Mouse (Mus musculus) lung, embryonic 15.5 days (tissue): ENCODE data around the gene Pigt. TPM values are rescaled to one million over a fixed set of nuclear protein-coding genes. Genes with fewer than 3 reads are reported as not detected.

Experiments
- ATAC-seq: fragments of 200-750 bp; cut with Nextera tagmentation; 2 replicates; pipeline ENCODE4 v1.8.0; 2017; ENCODE audit warnings: moderate number of reproducible peaks, borderline replicate concordance; ENCODE audit not compliant: low FRiP score, low TSS enrichment; ENCODE audit errors: extremely low read depth
- H3K27ac ChIP-seq: fragments of 300-500 bp; sonication (generic); 2 replicates; pipeline ENCODE4 v1.5.1; 2015; ENCODE audit warnings: moderate library complexity, mild to moderate bottlenecking, inconsistent platforms
- H3K27me3 ChIP-seq: fragments of 300-500 bp; sonication (generic); 2 replicates; pipeline ENCODE4 v1.6.1; 2015; ENCODE audit warnings: inconsistent platforms
- H3K36me3 ChIP-seq: fragments of 300-500 bp; sonication (generic); 2 replicates; pipeline ENCODE4 v1.6.1; 2015; ENCODE audit warnings: inconsistent platforms
- H3K4me1 ChIP-seq: fragments of 300-500 bp; sonication (generic); 2 replicates; pipeline ENCODE4 v1.6.1; 2015; ENCODE audit warnings: inconsistent platforms
- H3K4me2 ChIP-seq: fragments of 300-500 bp; sonication (generic); 2 replicates; pipeline ENCODE4 v1.6.1; 2015; ENCODE audit warnings: inconsistent platforms, mild to moderate bottlenecking, moderate library complexity
- H3K4me3 ChIP-seq: fragments of 300-500 bp; sonication (generic); 2 replicates; pipeline ENCODE4 v1.5.1; 2015; ENCODE audit warnings: mild to moderate bottlenecking, inconsistent platforms
- H3K9ac ChIP-seq: fragments of 300-500 bp; sonication (generic); 2 replicates; pipeline ENCODE4 v1.6.1; 2015; ENCODE audit warnings: inconsistent platforms
- H3K9me3 ChIP-seq: fragments of 300-500 bp; sonication (generic); 2 replicates; pipeline ENCODE4 v1.6.1; 2016; ENCODE audit warnings: inconsistent platforms
- WGBS: fragments of 180-500 bp; shearing (Covaris S2); methylation state at CpG from one replicate; pipeline ENCODE4 v1.1.7; 2015; 5-methylcytosine and 5-hydroxymethylcytosine counted together
- polyA plus RNA-seq: library from polyadenylated mRNA; unstranded; fragments of >200 nt; fragmentation: Nextera tagmentation; extraction: Ambion mirVana; gene quantifications from 2 replicates; pipeline ENCODE4 v1.2.1, GENCODE M21; 2015

The Pigt gene
- polyA plus RNA-seq, 1 experiment from 2014 or later = 60.8 TPM

DNA sequence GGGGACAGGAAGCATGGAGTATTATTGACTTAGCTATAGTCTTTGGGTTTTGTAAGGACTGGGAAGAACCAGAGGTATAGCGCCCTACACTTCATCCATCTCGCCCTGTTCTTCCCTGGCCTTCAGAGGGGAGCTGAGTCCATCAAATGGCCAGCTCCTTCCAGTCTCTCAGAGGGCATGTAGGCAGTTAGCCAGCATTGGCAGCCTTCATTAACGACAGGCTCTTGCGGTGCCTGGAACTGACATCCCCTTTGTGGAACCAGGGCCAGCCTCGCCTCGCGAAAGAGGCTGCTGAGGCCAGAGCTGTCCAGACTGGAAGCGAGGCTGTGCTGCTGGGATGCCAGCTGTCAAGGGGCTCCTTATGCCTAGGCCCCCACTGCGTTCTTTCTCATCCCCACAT lies 9.5 kb upstream of the Pigt start:
- no peak for ATAC-seq
- Histone ChIP-seq H3K9ac (no peak overlapping the region), H3K4me3 (no peak overlapping the region), H3K4me1 (peaks cover 10% of the 10 kb centered on the region), H3K36me3 (peaks cover 3% of the 10 kb centered on the region; the same call in 1 of the 2 replicates), H3K4me2 (peak overlapping the region; percentile 10; the same call in 1 of the 2 replicates), H3K27ac (no peak overlapping the region), H3K27me3 (peaks cover 26% of the 10 kb centered on the region), H3K9me3 (no peaks in the 10 kb centered on the region)
- WGBS = 63% methylated on average over 9 of the region's 9 CpGs

DNA sequence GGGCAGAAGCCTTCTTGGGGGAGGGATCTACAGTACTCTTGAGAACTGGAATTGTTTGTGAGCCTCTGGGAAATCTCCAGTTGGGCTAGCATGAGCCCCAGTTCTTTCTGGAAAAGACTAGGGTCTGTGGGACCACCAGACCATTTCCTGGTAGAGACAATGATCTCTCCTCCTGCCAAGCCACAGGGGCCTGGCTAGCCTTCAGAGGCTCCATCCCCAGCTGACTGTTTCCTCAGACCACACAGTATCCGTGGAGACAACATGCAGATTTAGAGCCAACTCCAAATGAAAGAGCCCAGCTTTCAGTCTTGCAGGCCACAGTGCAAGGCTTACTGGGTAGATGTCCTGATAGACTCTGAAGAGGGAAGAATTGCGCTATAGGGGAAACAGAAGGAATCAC lies 3.2 kb upstream of the Pigt start:
- Histone ChIP-seq H3K27ac (no peak overlapping the region), H3K36me3 (peaks cover 3% of the 10 kb centered on the region; the same call in 1 of the 2 replicates), H3K4me1 (peaks cover 13% of the 10 kb centered on the region), H3K9ac (no peak overlapping the region), H3K4me2 (no peak overlapping the region), H3K4me3 (no peak overlapping the region), H3K27me3 (no peaks in the 10 kb centered on the region), H3K9me3 (no peaks in the 10 kb centered on the region)
- ATAC-seq = no peak
- WGBS = 54% methylated on average over 2 of the region's 2 CpGs

DNA sequence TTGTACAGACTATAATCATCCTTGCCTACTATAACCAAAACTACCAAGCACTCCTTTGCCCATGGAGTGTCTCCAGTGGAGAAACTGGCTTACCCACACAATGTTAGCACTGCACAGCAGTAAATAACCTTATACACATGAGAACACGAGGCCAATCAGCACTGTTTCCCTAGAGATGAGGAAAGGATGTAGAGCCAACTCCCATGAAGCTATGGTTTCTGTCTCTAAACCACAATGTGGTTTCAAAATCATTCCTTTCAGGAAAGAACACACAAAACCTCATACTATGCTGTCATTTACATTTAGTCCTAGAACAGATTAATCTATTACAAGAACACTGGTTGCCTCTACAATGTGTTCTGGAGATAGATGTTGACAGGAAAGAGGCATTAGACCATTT lies 989 bp upstream of the Pigt start:
- Histone ChIP-seq H3K4me2 (peak overlapping the region; percentile 85), H3K36me3 (peaks cover 6% of the 10 kb centered on the region), H3K27ac (no peak overlapping the region), H3K9me3 (no peaks in the 10 kb centered on the region), H3K9ac (no peak overlapping the region), H3K4me1 (peaks cover 13% of the 10 kb centered on the region), H3K27me3 (no peaks in the 10 kb centered on the region), H3K4me3 (0 out of 2 replicates have a peak overlapping the region, but pooled peaks have one; percentile 80)
- WGBS = 51% methylated on average over 1 of the region's 1 CpGs
- no peak for ATAC-seq

DNA sequence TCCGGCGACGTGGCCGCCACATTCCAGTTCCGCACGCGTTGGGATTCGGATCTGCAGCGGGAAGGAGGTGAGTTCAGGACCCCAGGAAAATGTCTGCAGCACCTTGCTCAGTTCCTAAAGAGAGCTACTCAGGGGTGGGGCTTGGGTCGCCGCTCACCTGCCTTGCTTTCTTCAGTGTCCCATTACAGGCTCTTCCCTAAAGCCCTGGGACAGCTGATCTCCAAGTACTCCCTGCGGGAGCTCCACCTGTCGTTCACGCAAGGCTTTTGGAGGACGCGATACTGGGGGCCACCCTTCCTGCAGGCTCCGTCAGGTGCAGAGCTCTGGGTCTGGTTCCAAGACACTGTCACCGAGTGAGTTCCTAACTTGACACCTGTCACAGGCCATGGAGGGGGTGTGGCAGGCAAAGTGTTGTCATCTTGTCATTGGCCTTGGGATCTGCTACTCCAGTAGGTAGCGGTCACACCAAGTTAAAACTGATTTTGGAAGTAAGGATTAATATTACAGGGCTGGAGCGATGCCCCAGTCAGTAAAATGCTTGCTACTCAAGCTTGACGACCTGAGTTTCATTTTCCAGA lies 460 bp downstream of the Pigt start:
- Histone ChIP-seq H3K27me3 (no peaks in the 10 kb centered on the region), H3K27ac (no peak overlapping the region), H3K9ac (peak overlapping the region; percentile 61), H3K4me2 (peak overlapping the region; percentile 85), H3K4me1 (peaks cover 13% of the 10 kb centered on the region), H3K9me3 (no peaks in the 10 kb centered on the region), H3K36me3 (peaks cover 19% of the 10 kb centered on the region), H3K4me3 (peak overlapping the region; percentile 80)
- 6% methylated on average over 21 of the region's 21 CpGs for WGBS
- no peak for ATAC-seq

DNA sequence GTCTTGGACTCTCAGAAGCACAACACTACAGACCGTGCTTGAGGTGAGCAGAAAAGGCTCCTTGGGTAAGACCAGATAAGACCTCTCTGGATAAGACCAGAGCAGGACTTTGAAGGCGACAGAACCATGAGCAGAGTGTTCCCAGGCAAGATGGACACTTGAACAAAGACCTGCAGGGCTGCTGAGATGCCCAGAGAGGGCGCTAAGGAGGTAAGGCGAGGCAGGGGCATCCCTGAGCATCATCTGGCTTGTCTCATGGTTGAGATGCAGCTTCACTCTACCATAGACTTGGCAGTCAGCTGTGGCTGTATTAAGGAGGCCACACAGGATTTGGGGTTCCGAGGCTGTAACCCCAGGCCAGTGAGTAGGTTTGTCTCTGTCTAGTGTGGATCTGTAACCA lies 2.0 kb downstream of the Pigt start:
- ATAC-seq = no peak
- no peak overlapping the region for H3K4me3 ChIP-seq
- peaks cover 30% of the 10 kb centered on the region for H3K36me3 ChIP-seq
- H3K27ac ChIP-seq = no peak overlapping the region
- no peak overlapping the region for H3K4me2 ChIP-seq
- H3K9me3 ChIP-seq = no peaks in the 10 kb centered on the region
- H3K27me3 ChIP-seq = no peaks in the 10 kb centered on the region
- H3K9ac ChIP-seq = no peak overlapping the region
- WGBS = 64% methylated on average over 5 of the region's 5 CpGs
- H3K4me1 ChIP-seq = peaks cover 13% of the 10 kb centered on the region

DNA sequence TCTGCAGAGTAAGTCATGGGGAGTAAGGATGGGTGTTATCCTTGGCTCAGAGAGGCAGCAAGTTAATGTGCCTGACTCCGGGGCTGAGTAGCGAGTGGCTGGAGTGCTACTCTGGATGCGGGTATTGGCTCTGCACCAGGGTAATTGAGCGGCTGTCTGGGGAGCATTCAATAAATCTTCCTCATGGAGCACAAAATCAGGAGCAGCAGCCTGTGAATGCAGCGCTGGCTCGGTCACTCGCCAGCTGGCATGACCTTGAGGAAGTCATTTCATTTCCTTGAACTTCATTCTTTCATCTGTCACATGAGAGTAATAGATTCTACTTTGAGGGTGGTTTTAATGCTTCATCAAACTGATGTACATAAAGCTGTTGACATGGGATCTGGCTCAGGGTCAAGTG lies 3.2 kb downstream of the Pigt start:
- H3K27me3 ChIP-seq = no peaks in the 10 kb centered on the region
- no peak overlapping the region for H3K4me2 ChIP-seq
- H3K9ac ChIP-seq = no peak overlapping the region
- H3K4me1 ChIP-seq = peaks cover 13% of the 10 kb centered on the region
- WGBS = 85% methylated on average over 7 of the region's 7 CpGs
- H3K9me3 ChIP-seq = no peaks in the 10 kb centered on the region
- H3K27ac ChIP-seq = no peak overlapping the region
- ATAC-seq = no peak
- H3K4me3 ChIP-seq = no peak overlapping the region
- peaks cover 42% of the 10 kb centered on the region for H3K36me3 ChIP-seq

DNA sequence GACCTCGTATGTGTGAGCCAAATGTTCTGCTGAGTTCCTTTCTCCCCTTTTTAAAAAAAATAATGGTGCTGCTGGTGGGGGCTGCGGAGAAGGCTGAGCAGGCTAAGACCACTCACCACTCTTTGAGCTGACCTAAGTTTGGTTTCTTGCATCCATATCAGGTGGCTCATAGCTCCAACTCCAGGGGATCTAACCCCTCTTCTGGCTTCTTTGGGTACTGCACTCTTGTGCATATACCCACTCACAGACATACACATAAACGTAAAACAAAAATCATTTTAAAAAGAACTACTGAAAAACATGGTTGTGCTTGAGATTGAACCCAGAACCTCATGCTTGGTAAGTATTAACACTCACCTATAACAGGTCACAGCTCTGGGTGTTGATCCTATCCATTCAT lies 7.6 kb downstream of the Pigt start:
- H3K36me3 ChIP-seq = peaks cover 51% of the 10 kb centered on the region
- WGBS = 97% methylated on average over 3 of the region's 3 CpGs

DNA sequence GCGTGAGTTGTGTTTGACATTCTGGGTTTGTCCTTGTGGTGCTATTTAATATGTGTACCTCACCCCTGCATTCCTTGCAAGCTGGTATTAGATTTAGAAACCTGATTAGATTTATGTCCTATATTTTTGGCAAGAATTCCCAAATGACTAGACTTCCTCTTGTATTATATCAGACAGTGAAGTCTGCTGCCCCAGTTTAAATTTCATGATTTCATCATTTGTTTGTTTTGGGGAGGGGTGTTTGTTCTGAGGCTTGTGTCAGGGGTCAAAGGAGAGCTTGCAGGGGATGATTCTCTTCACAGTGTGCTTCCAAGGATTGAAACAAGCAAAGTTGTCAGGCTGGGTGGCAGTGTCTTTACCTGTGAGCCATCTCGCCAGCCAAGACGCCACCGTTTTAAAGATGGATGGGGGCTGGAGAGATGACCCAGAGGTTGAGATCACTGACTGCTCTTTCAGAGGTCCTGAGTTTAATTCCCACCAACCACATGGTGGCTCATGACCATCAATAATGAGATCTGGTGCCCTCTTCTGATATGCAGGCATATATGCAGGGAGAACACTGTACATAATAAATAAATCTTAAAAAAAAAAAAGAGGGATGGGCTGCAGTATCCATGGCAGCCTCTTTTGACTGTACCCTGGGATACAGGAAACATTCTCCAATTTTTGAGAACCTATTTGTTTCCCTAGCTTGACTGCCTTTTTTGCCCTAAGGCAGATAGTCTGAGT lies 8.5 kb downstream of the Pigt start:
- Histone ChIP-seq H3K27ac (no peak overlapping the region), H3K9me3 (no peaks in the 10 kb centered on the region), H3K4me1 (0 out of 2 replicates have a peak, but pooled peaks cover 3% of the 10 kb centered on the region), H3K4me3 (no peak overlapping the region), H3K4me2 (no peak overlapping the region), H3K27me3 (no peaks in the 10 kb centered on the region), H3K9ac (no peak overlapping the region), H3K36me3 (peaks cover 46% of the 10 kb centered on the region)
- no peak for ATAC-seq
- 84% methylated on average over 4 of the region's 4 CpGs for WGBS

More for the DNA sequence above, 7.6 kb downstream of the Pigt start:
- H3K9ac ChIP-seq = no peak overlapping the region
- no peak overlapping the region for H3K4me3 ChIP-seq
- H3K4me2 ChIP-seq = no peak overlapping the region
- ATAC-seq = no peak
- H3K4me1 ChIP-seq = no peaks in the 10 kb centered on the region
- no peak overlapping the region for H3K27ac ChIP-seq
- no peaks in the 10 kb centered on the region for H3K9me3 ChIP-seq
- no peaks in the 10 kb centered on the region for H3K27me3 ChIP-seq

DNA sequence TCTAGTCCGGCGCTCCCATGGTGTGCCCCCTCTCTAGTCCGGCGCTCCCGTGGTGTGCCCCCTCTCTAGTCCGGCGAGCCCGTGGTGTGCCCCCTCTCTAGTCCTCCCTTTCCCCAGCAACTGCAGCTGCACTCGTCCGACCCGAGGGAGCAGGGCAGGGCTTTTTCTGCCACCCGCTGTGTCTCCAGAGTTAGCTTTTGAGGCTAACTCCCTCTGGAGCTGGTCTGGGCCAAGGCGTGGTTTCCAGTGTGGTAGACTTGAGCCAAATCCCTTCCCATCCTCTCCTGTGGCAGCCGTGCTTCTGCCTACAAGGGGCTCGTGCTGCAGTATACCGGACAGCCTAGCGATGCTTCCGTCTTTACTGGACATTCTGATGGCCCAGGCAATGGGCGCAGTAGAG lies 10.5 kb downstream of the Pigt start:
- Histone ChIP-seq H3K4me2 (no peak overlapping the region), H3K9me3 (no peaks in the 10 kb centered on the region), H3K9ac (no peak overlapping the region), H3K36me3 (peaks cover 33% of the 10 kb centered on the region), H3K4me1 (0 out of 2 replicates have a peak, but pooled peaks cover 9% of the 10 kb centered on the region), H3K27ac (no peak overlapping the region), H3K4me3 (no peak overlapping the region), H3K27me3 (no peaks in the 10 kb centered on the region)
- 88% methylated on average over 19 of the region's 19 CpGs for WGBS
- ATAC-seq = no peak

DNA sequence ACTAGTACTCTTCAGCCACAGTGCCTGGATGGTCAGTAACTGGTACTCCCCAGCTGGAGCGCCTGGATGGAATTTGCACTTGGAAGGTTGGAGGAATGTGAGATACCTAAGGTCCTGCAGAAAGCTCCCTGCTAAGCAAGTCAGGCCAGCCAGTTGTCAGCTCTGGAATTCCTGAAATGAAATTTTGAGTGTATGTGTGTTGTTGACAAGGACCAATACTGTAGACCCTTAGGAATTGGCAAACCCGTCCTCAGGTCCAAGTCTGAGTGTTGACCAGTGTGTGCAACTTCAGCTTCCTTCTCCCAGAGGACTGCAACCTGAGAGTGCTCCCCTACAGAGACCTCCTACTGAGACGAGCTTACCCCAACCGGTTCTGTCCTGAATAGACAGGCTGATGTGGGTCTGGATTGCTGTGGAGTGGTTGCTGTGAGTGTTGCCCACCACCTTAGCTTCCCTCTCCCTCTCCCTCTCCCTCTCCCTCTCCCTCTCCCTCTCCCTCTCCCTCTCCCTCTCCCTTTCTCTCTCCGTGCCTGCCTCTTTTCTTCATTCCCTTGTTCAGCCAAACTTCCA lies 13.4 kb downstream of the Pigt start:
- no peaks in the 10 kb centered on the region for H3K9me3 ChIP-seq
- no peak overlapping the region for H3K4me2 ChIP-seq
- peak overlapping the region; percentile 61; the same call in 1 of the 2 replicates for H3K27ac ChIP-seq
- H3K36me3 ChIP-seq = peaks cover 9% of the 10 kb centered on the region; the same call in 1 of the 2 replicates
- WGBS = 28% methylated on average over 4 of the region's 5 CpGs
- no peak overlapping the region for H3K4me3 ChIP-seq
- ATAC-seq = no peak
- no peaks in the 10 kb centered on the region for H3K27me3 ChIP-seq
- H3K9ac ChIP-seq = no peak overlapping the region
- 0 out of 2 replicates have a peak, but pooled peaks cover 9% of the 10 kb centered on the region for H3K4me1 ChIP-seq

DNA sequence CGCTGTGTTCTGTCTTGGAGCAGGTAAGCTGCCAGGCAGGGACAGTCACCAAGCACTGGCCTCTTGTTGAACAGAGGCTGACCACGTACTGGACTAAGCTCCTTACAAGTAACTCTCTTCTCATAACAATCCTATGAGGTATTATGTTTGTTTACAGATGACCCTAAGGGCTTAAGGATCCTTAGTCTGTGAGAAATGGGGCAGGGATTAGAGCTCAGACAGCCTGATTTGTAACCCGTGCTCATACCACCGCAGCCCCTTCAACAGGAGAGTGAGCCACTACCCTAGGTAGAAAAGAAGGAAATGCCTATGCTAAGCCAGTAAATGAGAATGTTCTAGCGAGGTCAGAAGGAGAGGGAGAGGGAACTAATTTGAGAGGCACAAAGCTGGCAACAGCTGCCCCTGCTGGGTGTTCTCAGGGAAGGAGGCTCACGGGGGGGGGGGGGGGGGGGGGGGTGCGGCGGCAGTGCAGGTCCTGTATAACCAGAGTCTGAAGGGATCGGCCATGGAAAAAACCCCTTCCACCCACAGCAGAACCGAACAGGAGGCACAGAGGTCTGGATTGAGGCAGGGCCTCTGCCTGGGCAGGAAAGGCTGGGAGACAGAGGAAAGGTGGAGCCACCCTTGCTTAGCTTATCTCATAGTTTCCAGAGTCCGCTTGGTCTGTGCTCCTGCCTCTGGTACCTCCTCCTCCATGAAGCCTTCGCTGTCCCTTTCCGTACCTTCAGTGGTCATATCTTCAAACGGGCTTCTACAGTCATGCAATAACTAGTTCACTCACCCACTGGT lies 15.0 kb downstream of the Pigt start:
- ATAC-seq = 0 out of 2 replicates have a peak, but pooled peaks have one; percentile 9
- Histone ChIP-seq H3K4me3 (no peak overlapping the region), H3K4me2 (no peak overlapping the region), H3K36me3 (peaks cover 2% of the 10 kb centered on the region; the same call in 1 of the 2 replicates), H3K9ac (no peak overlapping the region), H3K9me3 (no peaks in the 10 kb centered on the region), H3K4me1 (0 out of 2 replicates have a peak, but pooled peaks cover 9% of the 10 kb centered on the region), H3K27me3 (no peaks in the 10 kb centered on the region), H3K27ac (no peak overlapping the region)
- WGBS = 59% methylated on average over 11 of the region's 14 CpGs
